Mouse (Mus musculus): Measurements from ENCODE around the gene Ankrd34c.

The Ankrd34c gene

GRCm38 (mm10) chr9:89678974-89679373 is 59.3 kb downstream of the Ankrd34c start:
- DNase-seq (ENCODE audit: low read depth, low spot score) = peak; percentile 51
